10 mouse cellular contexts compared by ENCODE assay signal in the genomic region with DNA sequence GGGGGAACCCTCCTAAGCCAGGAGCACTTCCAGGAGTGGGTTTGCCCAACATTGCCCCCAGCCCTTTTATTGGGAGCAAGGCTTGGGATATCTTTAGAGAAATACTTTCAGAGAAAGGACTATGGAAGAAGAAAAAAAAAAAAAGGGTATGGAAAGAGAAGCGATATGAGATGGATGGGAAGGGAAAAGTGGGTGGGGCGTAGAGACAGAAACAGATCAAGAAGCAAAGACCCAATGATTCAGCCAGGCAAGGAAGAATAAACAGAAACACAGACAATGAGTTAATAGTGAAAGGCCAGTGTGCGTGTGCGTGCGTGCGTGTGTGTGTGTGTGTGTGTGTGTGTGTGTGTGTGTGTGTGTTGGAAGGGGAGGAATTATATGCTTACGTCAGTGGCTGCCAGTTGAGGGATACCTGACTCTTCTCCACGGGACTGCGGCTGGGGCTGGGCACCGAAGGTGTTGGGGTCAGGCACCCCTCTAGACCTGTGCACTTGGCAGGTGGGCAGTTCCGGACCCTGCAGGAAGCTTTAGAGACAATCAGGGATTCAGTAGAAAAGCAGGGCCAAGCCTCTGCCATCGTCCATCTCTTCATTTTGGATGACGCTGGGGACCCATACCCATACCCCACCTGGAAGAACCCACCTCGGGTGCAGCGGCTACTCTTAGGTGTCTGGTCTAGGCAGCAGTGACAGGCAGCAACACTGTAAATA. TPM values are rescaled to one million over a fixed set of nuclear protein-coding genes. Genes with fewer than 3 reads are reported as not detected.
DNase-seq lines count a peak whose midpoint lies in the region; ATAC-seq lines count a peak whose summit lies in the region.
"Had no signal": no experiment of that assay in that cellular context is flagged by ENCODE, and none has a peak within 500 bp of the region (broad histone marks: within the 10 kb centered on the region; RNA-seq: fewer than 3 reads in every experiment).

No protein-coding gene starts in this region.

- peaks cover 76% of the 10 kb centered on the region for H3K4me1 ChIP-seq in forebrain, embryonic 10.5 days
- H3K4me1 ChIP-seq in forebrain, embryonic 12.5 days = peaks cover 64% of the 10 kb centered on the region
- peaks cover 74% of the 10 kb centered on the region for H3K4me1 ChIP-seq in kidney, embryonic 15.5 days
- H3K4me1 ChIP-seq in embryonic facial prominence, embryonic 12.5 days = peaks cover 51% of the 10 kb centered on the region
- H3K4me1 ChIP-seq in limb, embryonic 11.5 days (ENCODE audit: control insufficient read depth, insufficient read depth, low read length) = peaks cover 23% of the 10 kb centered on the region

- H3K9me3 ChIP-seq in forebrain, embryonic 10.5 days = no peaks in the 10 kb centered on the region
- H3K9me3 ChIP-seq in forebrain, embryonic 12.5 days = no peaks in the 10 kb centered on the region
- H3K9me3 ChIP-seq in kidney, embryonic 15.5 days (replicated peaks) = no peaks in the 10 kb centered on the region
- no peaks in the 10 kb centered on the region for H3K9me3 ChIP-seq in embryonic facial prominence, embryonic 12.5 days
- peaks cover 2% of the 10 kb centered on the region; the same call in 1 of the 2 replicates for H3K9me3 ChIP-seq in limb, embryonic 11.5 days (ENCODE audit: control insufficient read depth, low read length)

- WGBS in forebrain, embryonic 10.5 days = 63% methylated on average over 15 of the region's 15 CpGs
- WGBS in forebrain, embryonic 12.5 days = 62% methylated on average over 15 of the region's 15 CpGs
- WGBS in kidney, embryonic 15.5 days = 53% methylated on average over 15 of the region's 15 CpGs
- WGBS in embryonic facial prominence, embryonic 12.5 days = 52% methylated on average over 15 of the region's 15 CpGs
- 61% methylated on average over 15 of the region's 15 CpGs for WGBS in limb, embryonic 11.5 days

- H3K4me2 ChIP-seq in forebrain, embryonic 12.5 days = no peak overlapping the region
- H3K4me2 ChIP-seq in kidney, embryonic 15.5 days = peak overlapping the region; percentile 86
- 0 out of 2 replicates have a peak overlapping the region, but pooled peaks have one; percentile 88 for H3K4me2 ChIP-seq in embryonic facial prominence, embryonic 12.5 days (replicated peaks)
- peak overlapping the region; percentile 2 for H3K4me2 ChIP-seq in limb, embryonic 11.5 days (ENCODE audit: low read depth, severe bottlenecking)

- no peak for DNase-seq in forebrain, embryonic 10.5 days (ENCODE audit: extremely low spot score, low spot score)
- DNase-seq in kidney, adult 18-20 months = no peak
- no peak for DNase-seq in limb, embryonic 11.5 days (ENCODE audit: low spot score)
- no peak for DNase-seq in urinary bladder, adult 2 months (ENCODE audit: low spot score)
- no peak for DNase-seq in thymus, postnatal 14 days

- H3K36me3 ChIP-seq in forebrain, embryonic 10.5 days (replicated peaks) = no peaks in the 10 kb centered on the region
- H3K36me3 ChIP-seq in forebrain, embryonic 12.5 days (replicated peaks) = no peaks in the 10 kb centered on the region
- no peaks in the 10 kb centered on the region for H3K36me3 ChIP-seq in kidney, embryonic 15.5 days
- no peaks in the 10 kb centered on the region for H3K36me3 ChIP-seq in embryonic facial prominence, embryonic 12.5 days
- H3K36me3 ChIP-seq in limb, embryonic 11.5 days (ENCODE audit: control insufficient read depth, insufficient read depth, low read length) = no peaks in the 10 kb centered on the region

- peak overlapping the region; percentile 52 for H3K4me3 ChIP-seq in forebrain, embryonic 10.5 days
- H3K4me3 ChIP-seq in forebrain, embryonic 12.5 days (replicated peaks) = no peak overlapping the region
- H3K4me3 ChIP-seq in kidney, embryonic 15.5 days (replicated peaks) = peak overlapping the region; percentile 55; the same call in 1 of the 2 replicates
- no peak overlapping the region for H3K4me3 ChIP-seq in embryonic facial prominence, embryonic 12.5 days
- H3K4me3 ChIP-seq in limb, embryonic 11.5 days (ENCODE audit: low read depth, low read length) = no peak overlapping the region

- H3K27ac ChIP-seq in forebrain, embryonic 10.5 days = no peak overlapping the region
- no peak overlapping the region for H3K27ac ChIP-seq in forebrain, embryonic 12.5 days
- 0 out of 2 replicates have a peak overlapping the region, but pooled peaks have one; percentile 1 for H3K27ac ChIP-seq in kidney, embryonic 15.5 days
- no peak overlapping the region for H3K27ac ChIP-seq in embryonic facial prominence, embryonic 12.5 days
- no peak overlapping the region for H3K27ac ChIP-seq in limb, embryonic 11.5 days (replicated peaks; ENCODE audit: low read depth, low read length)

- H3K9ac ChIP-seq in forebrain, embryonic 12.5 days = no peak overlapping the region
- no peak overlapping the region for H3K9ac ChIP-seq in kidney, embryonic 15.5 days
- no peak overlapping the region for H3K9ac ChIP-seq in embryonic facial prominence, embryonic 12.5 days
- H3K9ac ChIP-seq in limb, embryonic 11.5 days (ENCODE audit: low read length) = no peak overlapping the region

- peaks cover 96% of the 10 kb centered on the region for H3K27me3 ChIP-seq in forebrain, embryonic 10.5 days (ENCODE audit: poor library complexity, severe bottlenecking)
- peaks cover 79% of the 10 kb centered on the region for H3K27me3 ChIP-seq in forebrain, embryonic 12.5 days
- peaks cover 94% of the 10 kb centered on the region for H3K27me3 ChIP-seq in kidney, embryonic 15.5 days
- H3K27me3 ChIP-seq in embryonic facial prominence, embryonic 12.5 days = peaks cover 62% of the 10 kb centered on the region
- peaks cover 60% of the 10 kb centered on the region for H3K27me3 ChIP-seq in limb, embryonic 11.5 days (ENCODE audit: control insufficient read depth, insufficient read depth, low read length)

- ATAC-seq in forebrain, embryonic 12.5 days (ENCODE audit: low FRiP score) = no peak
- ATAC-seq in kidney, embryonic 15.5 days (replicated peaks; ENCODE audit: low FRiP score) = no peak
- ATAC-seq in embryonic facial prominence, embryonic 12.5 days (ENCODE audit: insufficient number of reproducible peaks, insufficient read depth, low FRiP score, low TSS enrichment) = no peak
- ATAC-seq in limb, embryonic 11.5 days (ENCODE audit: insufficient number of reproducible peaks, low FRiP score, low TSS enrichment, low read depth) = no peak

RNA-seq across cellular contexts. Expression of gene Ltbp4, which starts 2.3 kb away (rescaled TPM):
- 8.5 and 11.1 TPM in 2 replicates for polyA plus RNA-seq in forebrain, embryonic 10.5 days (2016; fragmentation: Nextera tagmentation; extraction: Ambion mirVana)
- polyA plus RNA-seq in forebrain, embryonic 12.5 days (2016; fragmentation: Nextera tagmentation; extraction: Ambion mirVana) = 12.4 and 16.5 TPM in 2 replicates
- 31.0 and 41.7 TPM in 2 replicates for polyA plus RNA-seq in kidney, embryonic 15.5 days (2015; fragmentation: Nextera tagmentation; extraction: Ambion mirVana)
- polyA plus RNA-seq in embryonic facial prominence, embryonic 12.5 days (2016; fragmentation: Nextera tagmentation; extraction: Ambion mirVana) = 15.9 and 16.8 TPM in 2 replicates
- polyA plus RNA-seq in limb, embryonic 11.5 days (2014; fragmentation: Nextera tagmentation; extraction: Ambion mirVana) = 10.8 and 14.0 TPM in 2 replicates
- polyA plus RNA-seq in urinary bladder, adult 2 months (2012; rRNA removed) = 176 and 335 TPM in 2 replicates

RNA-seq across cellular contexts. Expression of gene Shkbp1, which starts 20.7 kb away (rescaled TPM):
- 62.4 and 67.7 TPM in 2 replicates for polyA plus RNA-seq in forebrain, embryonic 10.5 days (2016; fragmentation: Nextera tagmentation; extraction: Ambion mirVana)
- polyA plus RNA-seq in forebrain, embryonic 12.5 days (2016; fragmentation: Nextera tagmentation; extraction: Ambion mirVana) = 77.1 and 81.2 TPM in 2 replicates
- polyA plus RNA-seq in kidney, embryonic 15.5 days (2015; fragmentation: Nextera tagmentation; extraction: Ambion mirVana) = 43.6 and 53.1 TPM in 2 replicates
- polyA plus RNA-seq in embryonic facial prominence, embryonic 12.5 days (2016; fragmentation: Nextera tagmentation; extraction: Ambion mirVana) = 75.8 and 83.2 TPM in 2 replicates
- 46.5 and 50.9 TPM in 2 replicates for polyA plus RNA-seq in limb, embryonic 11.5 days (2014; fragmentation: Nextera tagmentation; extraction: Ambion mirVana)
- 39.4 and 46.5 TPM in 2 replicates for polyA plus RNA-seq in urinary bladder, adult 2 months (2012; rRNA removed)

RNA-seq across cellular contexts. Expression of gene Gm20479, which starts 22.1 kb away (rescaled TPM):
- polyA plus RNA-seq in forebrain, embryonic 10.5 days (2016; fragmentation: Nextera tagmentation; extraction: Ambion mirVana) = 1.4 TPM in 1 of 2 replicates, not detected in the other
- polyA plus RNA-seq in forebrain, embryonic 12.5 days (2016; fragmentation: Nextera tagmentation; extraction: Ambion mirVana) = 1.5 TPM in 1 of 2 replicates, not detected in the other
- polyA plus RNA-seq in kidney, embryonic 15.5 days (2015; fragmentation: Nextera tagmentation; extraction: Ambion mirVana) = 1.9 TPM in 1 of 2 replicates, not detected in the other
- 0.58 and 0.94 TPM in 2 replicates for polyA plus RNA-seq in embryonic facial prominence, embryonic 12.5 days (2016; fragmentation: Nextera tagmentation; extraction: Ambion mirVana)
- polyA plus RNA-seq in limb, embryonic 11.5 days (2014; fragmentation: Nextera tagmentation; extraction: Ambion mirVana) = 0.52 TPM in 1 of 2 replicates, not detected in the other
- 0.43 and 0.67 TPM in 2 replicates for polyA plus RNA-seq in urinary bladder, adult 2 months (2012; rRNA removed)
- polyA plus RNA-seq: gonadal fat pad, adult 2 months; midbrain, embryonic 16.5 days had no signal

Comparison
In these comparisons a context has a peak if more than half of its experiments do, and no peak if none do; other contexts are left out.
1. H3K4me3 ChIP-seq: peak in forebrain, embryonic 10.5 days (single experiment) and kidney, embryonic 15.5 days (single experiment); none in forebrain, embryonic 12.5 days (single experiment), embryonic facial prominence, embryonic 12.5 days (single experiment) and limb, embryonic 11.5 days (single experiment).